Mouse (Mus musculus): ENCODE results near the gene Eps15.

- TF ChIP-seq CTCF (IDR thresholded peaks at IDR 0.05; ENCODE audit: extremely low read depth, insufficient read depth, insufficient read length, insufficient replicate concordance) (no peak), POLR2A (IDR thresholded peaks at IDR 0.05; ENCODE audit: low read depth, low read length) (peak; percentile 50)
Observed at GRCm38 (mm10) chr4:109279689-109280458, at the start of gene Eps15.
